Mouse (Mus musculus) CH12.LX (cell line): ENCODE measurements around the gene Cenpa. TPM values are rescaled to one million over a fixed set of nuclear protein-coding genes. Genes with fewer than 3 reads are reported as not detected.

Experiments
- DNase-seq: peaks from one replicate; pipeline ENCODE4 v3.0.0-alpha.2; 2013; ENCODE audit errors: extremely low read depth
- H3K27ac ChIP-seq: 2 replicates; pipeline ENCODE4 v1.5.1; 2012; ENCODE audit warnings: low read depth, mild to moderate bottlenecking, control low read depth, moderate library complexity; ENCODE audit not compliant: insufficient read depth
- H3K27me3 ChIP-seq: replicated peaks from 2 replicates; pipeline ENCODE3; 2012; ENCODE audit warnings: inconsistent platforms
- H3K36me3 ChIP-seq, 2 experiments: replicated peaks in 1 of 2; 2 replicates each; pipeline versions ENCODE3 to v1.6.1; 2012; ENCODE audit warnings: inconsistent platforms in 1 of 2, low read length in 1 of 2, mild to moderate bottlenecking in 1 of 2, mixed read lengths in 1 of 2, moderate library complexity in 1 of 2; ENCODE audit not compliant: control insufficient read depth in 1 of 2, insufficient read depth in 1 of 2
- H3K4me1 ChIP-seq, 2 experiments: 2 replicates each; pipeline ENCODE4 v1.6.1; 2012; ENCODE audit warnings: inconsistent platforms in 1 of 2, moderate library complexity in 1 of 2; ENCODE audit not compliant: insufficient read depth in 2 of 2, control insufficient read depth in 1 of 2
- H3K4me2 ChIP-seq: 2 replicates; pipeline ENCODE4 v1.6.1; 2012; ENCODE audit warnings: low read depth, mild to moderate bottlenecking, control low read depth; ENCODE audit not compliant: poor library complexity, insufficient read depth, severe bottlenecking
- H3K4me3 ChIP-seq, 3 experiments: fragments of 150-350 bp in 1 of 3; sonication (generic) in 1 of 3; replicated peaks in 1 of 3; 2 replicates each; pipeline versions ENCODE3 to v1.5.1; 2011 to 2012; ENCODE audit warnings: low read depth in 2 of 3, low read length in 2 of 3, mild to moderate bottlenecking in 2 of 3, moderate library complexity in 2 of 3, control low read depth in 1 of 3, improper control_type of control experiment in 1 of 3, inconsistent platforms in 1 of 3, mixed read lengths in 1 of 3; ENCODE audit not compliant: poor library complexity in 1 of 3
- H3K79me2 ChIP-seq: replicated peaks from 2 replicates; pipeline ENCODE4 v1.6.1; 2012; ENCODE audit warnings: mild to moderate bottlenecking, moderate library complexity; ENCODE audit not compliant: control insufficient read depth, poor library complexity, insufficient read depth, severe bottlenecking; ENCODE audit errors: extremely low read depth
- H3K9ac ChIP-seq: 2 replicates; pipeline ENCODE4 v1.6.1; 2012; ENCODE audit warnings: low read depth, mild to moderate bottlenecking, control low read depth, moderate library complexity; ENCODE audit not compliant: insufficient read depth
- H3K9me3 ChIP-seq: replicated peaks from 2 replicates; pipeline ENCODE3; 2012; ENCODE audit warnings: low read length, inconsistent platforms, mixed read lengths
- BHLHE40 ChIP-seq: IDR thresholded peaks from 2 replicates; pipeline ENCODE4 v1.6.1; 2011; ENCODE audit warnings: mild to moderate bottlenecking, low read depth, low read length, improper control_type of control experiment
- CHD1 ChIP-seq: IDR thresholded peaks from 2 replicates; pipeline ENCODE4 v1.6.1; 2012; ENCODE audit warnings: low read depth, low read length, improper control_type of control experiment, inconsistent platforms
- CHD2 ChIP-seq: IDR thresholded peaks from 2 replicates; pipeline ENCODE4 v1.6.1; 2011; ENCODE audit warnings: low read length, improper control_type of control experiment
- ELF1 ChIP-seq: IDR thresholded peaks from 2 replicates; pipeline ENCODE4 v1.6.1; 2014; ENCODE audit warnings: low read depth, mild to moderate bottlenecking, inconsistent platforms, low read length, improper control_type of control experiment
- EP300 ChIP-seq: IDR thresholded peaks from 2 replicates; pipeline ENCODE4 v1.6.1; 2011; ENCODE audit warnings: low read length, improper control_type of control experiment
- ETS1 ChIP-seq: conservative IDR thresholded peaks from 2 replicates; pipeline ENCODE4 v1.6.1; 2012; ENCODE audit warnings: low read depth, mild to moderate bottlenecking, inconsistent platforms, low read length, improper control_type of control experiment, moderate library complexity
- IRF4 ChIP-seq: IDR thresholded peaks from 2 replicates; pipeline ENCODE4 v1.6.1; 2014; ENCODE audit warnings: low read depth, mild to moderate bottlenecking, inconsistent platforms, low read length, improper control_type of control experiment
- JUN ChIP-seq: IDR thresholded peaks from 2 replicates; pipeline ENCODE4 v1.6.1; 2011; ENCODE audit warnings: low read depth, mild to moderate bottlenecking, low read length, improper control_type of control experiment, moderate library complexity; ENCODE audit not compliant: insufficient read depth
- KAT2A ChIP-seq: IDR thresholded peaks from 2 replicates; pipeline ENCODE4 v1.6.1; 2012; ENCODE audit warnings: low read length, improper control_type of control experiment, inconsistent platforms; ENCODE audit not compliant: insufficient replicate concordance
- MAFK ChIP-seq: IDR thresholded peaks from 2 replicates; pipeline ENCODE4 v1.6.1; 2011; ENCODE audit warnings: low read length, improper control_type of control experiment; ENCODE audit not compliant: insufficient replicate concordance
- MAX ChIP-seq: IDR thresholded peaks from 2 replicates; pipeline ENCODE4 v1.6.1; 2011; ENCODE audit warnings: low read length, improper control_type of control experiment
- MAZ ChIP-seq: IDR thresholded peaks from 2 replicates; pipeline ENCODE4 v1.6.1; 2012; ENCODE audit warnings: low read depth, mild to moderate bottlenecking, inconsistent platforms, low read length, improper control_type of control experiment, moderate library complexity
- POLR2A ChIP-seq: IDR thresholded peaks from 2 replicates; pipeline ENCODE4 v1.6.1; 2011; ENCODE audit warnings: low read depth, mild to moderate bottlenecking, improper control_type of control experiment, low read length
- POLR2AphosphoS2 ChIP-seq: IDR thresholded peaks from 2 replicates; pipeline ENCODE4 v1.6.1; 2011; ENCODE audit warnings: low read depth, low read length, improper control_type of control experiment
- RCOR1 ChIP-seq: conservative IDR thresholded peaks from 2 replicates; pipeline ENCODE4 v1.6.1; 2012; ENCODE audit warnings: low read depth, mild to moderate bottlenecking, inconsistent platforms, low read length, improper control_type of control experiment
- SIN3A ChIP-seq: IDR thresholded peaks from 2 replicates; pipeline ENCODE4 v1.6.1; 2012; ENCODE audit warnings: low read length, improper control_type of control experiment, inconsistent platforms
- TCF12 ChIP-seq: IDR thresholded peaks from 2 replicates; pipeline ENCODE4 v1.6.1; 2014; ENCODE audit warnings: low read depth, mild to moderate bottlenecking, inconsistent platforms, low read length, improper control_type of control experiment
- dilution Hi-C: fragments of 300-500 bp; cut with MboI; formaldehyde crosslinking; loops from 2 replicates; pipeline ENCODE4 v1.14.3; 2020; ENCODE audit warnings: low sequenced_read_pairs; ENCODE audit not compliant: extremely low pct_unique_long_range_greater_than_20kb, extremely low pct_ligation_motif_present
- in situ Hi-C: fragments of 300-500 bp; cut with MboI; formaldehyde crosslinking; loops from 3 replicates; pipeline ENCODE4 v1.14.3; 2019; ENCODE audit warnings: low sequenced_read_pairs, low pct_ligation_motif_present, low pct_unique_long_range_greater_than_20kb, mixed read lengths
- polyA plus RNA-seq: library from polyadenylated mRNA; unstranded; fragments of >175 nt; gene quantifications from 2 replicates; pipeline ENCODE4 v1.2.1, GENCODE M21; 2012; ENCODE audit warnings: low read depth; ENCODE audit not compliant: insufficient read length
- total RNA-seq, 2 experiments: library from RNA; depleted of rRNA; stranded (reverse); fragments of 300-350 nt in 1 of 2; fragments of >200 nt in 1 of 2; gene quantifications; 2 replicates each; pipeline ENCODE4 v1.2.3; 2012 to 2014

The Cenpa gene
- total and polyA plus RNA-seq, 3 experiments = 89.4 to 163 (median 125) TPM

GRCm38 (mm10) chr5:30679593-30679992 lies 13.0 kb downstream of the Cenpa start:
- Histone ChIP-seq H3K79me2 (no peaks in the 10 kb centered on the region), H3K36me3 (peaks cover 16 to 25% of the 10 kb centered on the region in 2 experiments), H3K27me3 (no peaks in the 10 kb centered on the region), H3K27ac (no peak overlapping the region), H3K4me1 (peaks cover 2 to 13% of the 10 kb centered on the region in 2 experiments; a peak in 2 of 4 replicates), H3K9ac (no peak overlapping the region), H3K9me3 (no peaks in the 10 kb centered on the region), H3K4me2 (no peak overlapping the region), H3K4me3 (no peak overlapping the region)
- DNase-seq = peak; percentile 26
- dilution Hi-C loops (no loop called here), in situ Hi-C loops (no loop called here)
- TF ChIP-seq POLR2AphosphoS2 = no peak
- no peak for TF ChIP-seq MAFK
- no peak for TF ChIP-seq SIN3A
- TF ChIP-seq TCF12 = peak; percentile 50; the same call in 1 of the 2 replicates
- TF ChIP-seq EP300 = 0 out of 2 replicates have a peak, but pooled peaks have one; percentile 10
- TF ChIP-seq ETS1 = 0 out of 2 replicates have a peak, but pooled peaks have one; percentile 15
- no peak for TF ChIP-seq JUN
- no peak for TF ChIP-seq POLR2A
- no peak for TF ChIP-seq KAT2A
- no peak for TF ChIP-seq ELF1
- no peak for TF ChIP-seq CHD2

DNA sequence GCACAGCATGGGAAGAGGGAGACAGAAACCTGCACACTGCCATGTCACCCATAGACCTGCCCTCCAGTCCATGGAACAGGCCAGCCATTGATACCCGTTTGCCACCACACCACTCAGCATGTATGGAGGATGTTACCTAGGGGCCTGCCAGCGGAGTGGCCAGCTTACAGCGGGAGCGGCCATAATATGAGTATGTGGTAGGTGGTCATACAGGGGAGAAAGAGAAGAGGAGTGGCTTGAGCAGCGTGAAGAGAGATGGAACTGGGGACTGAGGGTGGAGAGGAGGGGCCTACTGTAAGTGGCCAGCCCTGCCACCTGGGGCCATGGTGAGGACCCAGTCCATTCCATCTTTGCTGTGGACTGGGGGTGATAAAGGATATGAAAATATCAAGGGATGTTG lies 15.4 kb downstream of the Cenpa start:
- DNase-seq = no peak
- H3K79me2 ChIP-seq = no peaks in the 10 kb centered on the region
- in situ Hi-C loops = no loop called here
- no peaks in the 10 kb centered on the region for H3K9me3 ChIP-seq
- no peak overlapping the region for H3K4me3 ChIP-seq
- dilution Hi-C loops = no loop called here
- TF ChIP-seq MAZ (no peak), BHLHE40 (no peak), CHD1 (no peak), MAX (no peak), POLR2AphosphoS2 (no peak), IRF4 (no peak), MAFK (no peak), RCOR1 (no peak)
- no peak overlapping the region for H3K4me2 ChIP-seq
- peaks cover 0 to 1% of the 10 kb centered on the region in 2 experiments for H3K36me3 ChIP-seq
- no peaks in the 10 kb centered on the region for H3K27me3 ChIP-seq
- H3K4me1 ChIP-seq = peaks cover 2 to 13% of the 10 kb centered on the region in 2 experiments; a peak in 2 of 4 replicates
- no peak overlapping the region for H3K9ac ChIP-seq
- H3K27ac ChIP-seq = no peak overlapping the region
